Comparison of ENCODE assay signal across 23 mouse cellular contexts in the genomic region with DNA sequence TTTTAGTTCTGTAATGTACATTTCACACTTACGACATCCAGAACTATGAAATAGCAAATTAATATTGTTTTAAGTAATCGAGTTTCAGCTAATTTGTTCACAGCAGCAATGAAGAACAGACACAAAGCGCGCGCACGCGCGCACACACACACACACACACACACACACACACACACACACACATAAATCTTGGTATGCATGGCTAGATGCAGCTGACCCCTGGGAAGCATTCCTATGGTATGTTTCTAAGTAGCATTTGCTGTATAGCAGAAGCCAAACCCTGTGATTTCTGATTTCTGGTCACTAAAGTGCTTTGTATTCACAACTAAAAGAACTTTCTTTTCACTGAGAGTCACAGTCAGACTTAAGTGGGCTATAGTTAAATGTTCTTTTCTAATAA.
"Had no signal": no experiment of that assay in that cellular context is flagged by ENCODE, and none has a peak within 500 bp of the region (broad histone marks: within the 10 kb centered on the region; RNA-seq: fewer than 3 reads in every experiment).

No protein-coding gene starts in this region.

- H3K36me3 ChIP-seq: limb, embryonic 10.5 days; limb, embryonic 13.5 days; liver, embryonic 12.5 days; liver, embryonic 15.5 days; lung, embryonic 15.5 days; midbrain, embryonic 15.5 days had no signal

- H3K4me2 ChIP-seq: limb, embryonic 13.5 days; liver, embryonic 12.5 days; liver, embryonic 15.5 days; lung, embryonic 15.5 days; midbrain, embryonic 15.5 days had no signal

- H3K4me1 ChIP-seq: limb, embryonic 10.5 days; limb, embryonic 13.5 days; liver, embryonic 12.5 days; liver, embryonic 15.5 days; lung, embryonic 15.5 days; megakaryocyte, embryonic 14.5 days had no signal

- ATAC-seq: liver, embryonic 12.5 days had no signal

- H3K9ac ChIP-seq: limb, embryonic 13.5 days; liver, embryonic 12.5 days; liver, embryonic 15.5 days; lung, embryonic 15.5 days; midbrain, embryonic 15.5 days had no signal

- H3K9me3 ChIP-seq: limb, embryonic 10.5 days; limb, embryonic 13.5 days; liver, embryonic 12.5 days; liver, embryonic 15.5 days; lung, embryonic 15.5 days; megakaryocyte, embryonic 14.5 days; midbrain, embryonic 15.5 days had no signal

- DNase-seq: kidney, adult 2 months; kidney, postnatal 25 days; layer of hippocampus, adult 9-11 months; liver; lung, adult 18-20 months; lung, postnatal 10 days; lung, postnatal 36 days; right cerebral cortex, adult 18-20 months; right cerebral cortex, postnatal 14 days; right cerebral cortex, postnatal 4 days; thymus, adult 2 months; thymus, postnatal 14 days; thymus, postnatal 4 days had no signal

- H3K4me3 ChIP-seq: layer of hippocampus, adult 2 months; limb, embryonic 10.5 days; limb, embryonic 13.5 days; liver, embryonic 12.5 days; liver, embryonic 15.5 days; lung, embryonic 15.5 days; megakaryocyte, embryonic 14.5 days; midbrain, embryonic 15.5 days had no signal

- H3K27me3 ChIP-seq: liver, embryonic 12.5 days; liver, embryonic 15.5 days; lung, embryonic 15.5 days; megakaryocyte, embryonic 14.5 days had no signal

- H3K27ac ChIP-seq: kidney, postnatal 0 days; layer of hippocampus, adult 2 months; limb, embryonic 10.5 days; limb, embryonic 13.5 days; liver, embryonic 12.5 days; liver, embryonic 15.5 days; lung, embryonic 15.5 days; midbrain, embryonic 15.5 days; stomach, postnatal 0 days had no signal
